Mouse (Mus musculus) testis, adult 2 months (tissue): ENCODE data around the gene Wipf1.

Experiments used
- CTCF ChIP-seq: fragments of 200-500 bp; IDR thresholded peaks from 2 replicates; pipeline ENCODE4 v1.5.1; 2012; ENCODE audit warnings: low read depth, mild to moderate bottlenecking, inconsistent platforms, low read length, moderate library complexity; ENCODE audit not compliant: control insufficient read depth, insufficient read depth, insufficient replicate concordance
- POLR2A ChIP-seq: fragments of 200-500 bp; IDR thresholded peaks from 2 replicates; pipeline ENCODE4 v1.6.1; 2012; ENCODE audit warnings: low read depth, mild to moderate bottlenecking, inconsistent platforms, low read length, moderate library complexity; ENCODE audit not compliant: control insufficient read depth

DNA sequence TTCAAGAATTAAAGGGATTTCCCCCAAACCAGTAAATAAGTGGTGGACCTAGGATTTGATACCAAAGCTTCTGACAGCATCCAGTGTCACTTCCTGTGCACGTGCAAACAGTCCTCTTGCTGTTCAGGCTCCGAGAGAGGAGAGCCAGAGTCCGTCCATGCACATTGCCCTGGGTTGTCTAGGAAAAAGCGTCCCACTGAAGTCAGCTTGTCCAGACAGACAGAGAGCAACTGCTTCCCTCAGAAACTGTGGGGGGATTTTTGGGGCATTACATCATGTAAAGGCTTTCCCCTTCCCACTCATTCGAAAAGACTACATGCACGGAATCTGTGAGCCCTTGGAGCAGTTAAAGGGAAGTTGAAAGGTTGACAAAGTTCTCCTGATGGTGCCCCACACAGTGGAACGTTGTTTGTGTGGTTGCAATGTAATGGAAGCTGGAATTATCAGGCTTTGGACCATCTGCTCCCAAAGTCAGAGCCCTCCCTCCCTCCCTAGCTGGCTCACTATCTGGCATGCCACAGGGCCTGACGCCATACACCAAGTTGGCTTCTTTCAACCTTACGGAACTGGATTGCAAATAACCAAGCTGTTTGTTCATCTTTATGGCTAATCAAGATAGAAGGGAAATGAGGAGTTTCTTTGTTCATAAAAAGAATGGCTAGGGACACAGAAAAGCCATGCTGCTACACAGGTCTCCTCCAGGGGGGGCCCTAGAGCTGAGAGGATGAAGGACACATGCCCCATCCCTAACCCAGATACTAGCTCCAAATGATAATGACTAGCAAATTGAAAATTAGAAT, 37.9 kb downstream of the Wipf1 start:
- TF ChIP-seq CTCF (peak; percentile 39; the same call in 1 of the 2 replicates), POLR2A (no peak)
